Mouse (Mus musculus): ENCODE data around the gene Nlgn3. TPM values are rescaled to one million over a fixed set of nuclear protein-coding genes. Genes with fewer than 3 reads are reported as not detected.
"Not testable (repeated sequence)": the region's sequence is repeated elsewhere in the genome, so short reads cannot be mapped to it uniquely, and the experiment has no call there.

The Nlgn3 gene
- polyA plus RNA-seq, 1 experiment from 2014 or later, result 9.6 TPM

DNA sequence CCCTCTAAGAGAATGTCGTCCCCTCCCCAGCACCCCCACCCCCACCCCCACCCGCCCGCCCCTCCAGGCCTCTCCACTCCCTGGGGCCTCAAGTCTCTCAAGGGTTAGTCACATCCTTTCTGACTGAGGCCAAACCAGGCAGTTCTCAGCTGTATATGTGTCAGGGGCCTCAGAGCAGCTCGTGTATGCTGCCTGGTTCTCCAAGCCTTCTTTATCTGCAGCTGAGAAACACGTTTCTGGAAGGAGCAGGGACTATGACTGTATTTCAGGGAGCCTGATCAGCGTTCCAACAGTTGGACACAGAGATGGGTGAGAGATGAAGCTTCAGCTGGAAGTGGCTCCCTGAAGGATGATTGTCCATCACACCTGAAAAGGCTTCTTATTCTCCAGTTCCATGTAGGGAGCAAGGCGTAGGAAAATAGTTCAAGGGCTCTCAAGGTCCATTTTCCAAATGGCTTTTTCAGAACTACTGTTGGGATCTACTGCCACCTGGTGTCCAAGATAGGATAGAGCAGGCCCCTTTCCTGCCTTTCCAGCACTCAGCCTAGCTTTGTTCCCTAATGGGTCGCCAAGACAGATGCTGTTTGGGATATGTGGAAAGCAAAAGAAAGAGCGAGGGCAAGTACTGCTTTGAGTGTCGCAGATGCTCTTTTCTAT lies 30.5 kb downstream of the Nlgn3 start:
- peak; percentile 85 for TF ChIP-seq CTCF (IDR thresholded peaks at IDR 0.05; ENCODE audit: low read depth)
- no peaks in the 10 kb centered on the region for H3K36me3 ChIP-seq (ENCODE audit: insufficient read depth)
- ATAC-seq (ENCODE audit: insufficient read depth) (no peak), DNase-seq (peak; percentile 88)
- no peaks in the 10 kb centered on the region for H3K27me3 ChIP-seq (ENCODE audit: insufficient read depth, low read length)
- H3K4me3 ChIP-seq (ENCODE audit: low read depth, low read length), result no peak overlapping the region
- 0 out of 2 replicates have a peak overlapping the region, but pooled peaks have one; percentile 8 for H3K4me2 ChIP-seq
- H3K9ac ChIP-seq, result no peak overlapping the region
- H3K27ac ChIP-seq (ENCODE audit: low read depth), result peak overlapping the region; percentile 43; the same call in 1 of the 2 replicates
- no peaks in the 10 kb centered on the region for H3K4me1 ChIP-seq (ENCODE audit: insufficient read depth)
- WGBS, result 13% methylated on average over 10 of the region's 10 CpGs
- H3K9me3 ChIP-seq (ENCODE audit: low read depth, low read length), result no peaks in the 10 kb centered on the region

DNA sequence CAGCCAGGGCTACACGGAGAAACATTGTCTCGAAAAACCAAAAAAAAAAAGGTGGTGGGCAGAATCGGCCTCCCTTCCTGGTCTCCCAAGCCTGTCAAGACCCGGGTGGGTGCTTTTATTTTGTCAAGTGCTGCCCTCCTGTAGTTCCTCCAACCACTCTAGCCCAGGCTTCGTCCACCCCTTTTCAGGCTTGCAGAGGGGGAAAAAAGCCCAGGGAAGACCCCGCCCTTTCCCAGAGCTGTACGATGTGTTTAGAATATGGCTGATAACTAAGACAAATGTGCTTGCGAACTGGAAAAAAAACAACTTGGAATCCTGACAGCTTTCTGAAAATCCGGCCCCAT lies 33.0 kb downstream of the Nlgn3 start:
- no peaks in the 10 kb centered on the region for H3K4me1 ChIP-seq (ENCODE audit: insufficient read depth)
- no peaks in the 10 kb centered on the region for H3K36me3 ChIP-seq (ENCODE audit: insufficient read depth)
- DNase-seq (no peak), ATAC-seq (ENCODE audit: insufficient read depth) (peak; percentile 57)
- H3K4me2 ChIP-seq, result peak overlapping the region; percentile 54
- no peaks in the 10 kb centered on the region for H3K27me3 ChIP-seq (ENCODE audit: insufficient read depth, low read length)
- H3K9me3 ChIP-seq (ENCODE audit: low read depth, low read length), result no peaks in the 10 kb centered on the region
- H3K9ac ChIP-seq, result peak overlapping the region; percentile 32
- peak overlapping the region; percentile 96 for H3K27ac ChIP-seq (ENCODE audit: low read depth)
- TF ChIP-seq CTCF (IDR thresholded peaks at IDR 0.05; ENCODE audit: low read depth), result no peak
- peak overlapping the region; percentile 27 for H3K4me3 ChIP-seq (ENCODE audit: low read depth, low read length)
- WGBS, result 25% methylated on average over 9 of the region's 9 CpGs

DNA sequence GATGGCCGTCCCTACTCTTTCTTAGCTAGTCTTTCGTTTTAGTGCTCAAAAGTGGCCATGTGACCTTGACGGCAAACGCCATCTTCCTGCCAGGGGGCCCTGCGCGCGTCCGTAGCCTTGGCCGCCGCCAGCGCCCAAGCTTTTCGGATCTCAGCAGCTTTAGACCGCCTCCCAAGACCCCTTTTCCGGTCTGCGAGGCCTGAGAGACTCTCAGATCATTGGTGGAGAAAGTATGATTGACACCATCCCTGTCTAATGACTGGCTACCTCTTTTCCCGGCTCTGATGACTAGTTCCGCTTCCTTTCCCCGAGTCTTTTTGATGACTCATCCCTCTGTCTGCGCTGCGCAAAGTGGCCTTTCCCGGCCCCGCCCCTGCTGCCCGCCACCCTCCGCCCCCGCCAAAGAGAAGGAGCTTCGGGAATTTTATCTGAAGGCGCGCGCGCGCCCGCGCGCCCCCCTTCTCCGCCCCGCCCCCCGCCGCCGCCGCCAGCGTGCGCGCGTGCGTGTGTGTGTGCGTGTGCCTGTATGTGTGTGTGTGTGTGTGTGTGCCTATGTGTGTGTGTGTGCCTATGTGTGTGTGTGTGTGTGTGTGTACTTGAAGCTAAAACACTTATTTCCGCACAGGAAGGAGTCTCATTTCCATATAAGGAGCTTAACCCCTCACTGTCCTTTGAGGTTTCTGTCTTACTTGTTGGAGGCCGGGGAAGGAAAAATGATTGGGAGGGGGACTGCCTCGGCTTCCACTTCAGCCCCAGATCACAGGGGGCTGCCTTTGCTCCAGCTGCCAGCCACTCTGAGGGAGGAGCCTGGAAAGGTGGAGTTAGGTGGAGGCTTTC lies 33.6 kb downstream of the Nlgn3 start:
- DNase-seq (peak; percentile 92), ATAC-seq (ENCODE audit: insufficient read depth) (peak; percentile 97)
- Histone ChIP-seq H3K27me3 (ENCODE audit: insufficient read depth, low read length) (no peaks in the 10 kb centered on the region), H3K4me3 (ENCODE audit: low read depth, low read length) (peak overlapping the region; percentile 32), H3K4me2 (peak overlapping the region; percentile 64), H3K4me1 (ENCODE audit: insufficient read depth) (no peaks in the 10 kb centered on the region), H3K9ac (peak overlapping the region; percentile 48), H3K9me3 (ENCODE audit: low read depth, low read length) (no peaks in the 10 kb centered on the region), H3K27ac (ENCODE audit: low read depth) (peak overlapping the region; percentile 96), H3K36me3 (ENCODE audit: insufficient read depth) (no peaks in the 10 kb centered on the region)
- WGBS, result 10% methylated on average over 48 of the region's 49 CpGs
- no peak for TF ChIP-seq CTCF (IDR thresholded peaks at IDR 0.05; ENCODE audit: low read depth)

DNA sequence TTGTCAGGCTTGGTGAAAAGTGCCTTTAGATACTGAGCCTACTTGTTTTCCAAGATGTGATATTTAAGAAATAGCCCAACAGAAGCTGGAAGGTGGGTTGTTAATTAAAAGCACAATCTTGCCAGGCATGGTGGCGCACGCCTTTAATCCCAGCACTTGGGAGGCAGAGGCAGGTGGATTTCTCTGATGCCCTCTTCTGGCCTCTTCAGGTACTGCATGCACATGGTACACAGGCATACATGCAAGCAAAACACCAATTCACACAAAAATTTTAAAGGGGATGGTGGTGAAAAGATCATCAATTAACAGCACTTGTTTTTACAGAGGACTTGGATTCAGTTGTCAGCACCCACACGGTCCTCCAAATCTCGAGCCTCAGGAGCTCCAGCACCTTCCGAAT lies 35.6 kb downstream of the Nlgn3 start:
- DNase-seq (peak; percentile 17), ATAC-seq (ENCODE audit: insufficient read depth) (no peak)
- 83% methylated on average over 5 of the region's 5 CpGs for WGBS
- Histone ChIP-seq H3K27ac (ENCODE audit: low read depth) (no peak overlapping the region), H3K4me1 (ENCODE audit: insufficient read depth) (no peaks in the 10 kb centered on the region), H3K27me3 (ENCODE audit: insufficient read depth, low read length) (no peaks in the 10 kb centered on the region), H3K9ac (no peak overlapping the region), H3K4me3 (ENCODE audit: low read depth, low read length) (no peak overlapping the region), H3K4me2 (no peak overlapping the region), H3K9me3 (ENCODE audit: low read depth, low read length) (no peaks in the 10 kb centered on the region), H3K36me3 (ENCODE audit: insufficient read depth) (no peaks in the 10 kb centered on the region)
- peak; percentile 66 for TF ChIP-seq CTCF (IDR thresholded peaks at IDR 0.05; ENCODE audit: low read depth)

- no peak overlapping the region for H3K9ac ChIP-seq
- H3K36me3 ChIP-seq (ENCODE audit: insufficient read depth), result no peaks in the 10 kb centered on the region
- no peak overlapping the region for H3K4me2 ChIP-seq
- no peaks in the 10 kb centered on the region for H3K27me3 ChIP-seq (ENCODE audit: insufficient read depth, low read length)
- no peak for ATAC-seq (ENCODE audit: insufficient read depth)
- no peak overlapping the region for H3K27ac ChIP-seq (ENCODE audit: low read depth)
- H3K4me1 ChIP-seq (ENCODE audit: insufficient read depth), result no peaks in the 10 kb centered on the region
- H3K4me3 ChIP-seq (ENCODE audit: low read depth, low read length), result no peak overlapping the region
- no peaks in the 10 kb centered on the region for H3K9me3 ChIP-seq (ENCODE audit: low read depth, low read length)
- WGBS, result 39% methylated on average over 4 of the region's 4 CpGs
- no peak for DNase-seq
- TF ChIP-seq CTCF (IDR thresholded peaks at IDR 0.05; ENCODE audit: low read depth), result no peak
Observed at GRCm38 (mm10) chrX:101338666-101339065, 39.7 kb downstream of the Nlgn3 start.

DNA sequence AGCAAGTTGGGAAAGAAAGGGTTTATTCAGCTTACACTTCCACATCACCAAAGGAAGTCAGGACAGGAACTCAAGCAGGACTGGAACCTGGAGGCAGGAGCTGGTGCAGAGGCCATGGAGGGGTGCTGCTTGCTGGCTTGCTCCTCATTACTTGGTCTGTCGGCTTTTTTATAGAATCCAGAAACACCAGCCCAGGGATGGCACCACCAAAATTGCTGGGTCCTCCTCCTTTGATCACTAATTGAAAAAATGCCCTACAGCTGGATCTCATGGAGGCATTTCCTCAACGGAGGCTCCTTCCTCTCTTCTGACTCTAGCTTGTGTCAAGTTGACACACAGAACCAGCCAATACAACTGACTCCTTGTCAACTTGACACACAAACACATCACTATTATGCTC lies 43.9 kb downstream of the Nlgn3 start:
- not testable (repeated sequence) for H3K4me3 ChIP-seq (ENCODE audit: low read depth, low read length); H3K9me3 ChIP-seq (ENCODE audit: low read depth, low read length); H3K27ac ChIP-seq (ENCODE audit: low read depth); H3K36me3 ChIP-seq (ENCODE audit: insufficient read depth); H3K9ac ChIP-seq; H3K4me2 ChIP-seq; ATAC-seq (ENCODE audit: insufficient read depth); H3K27me3 ChIP-seq (ENCODE audit: insufficient read depth, low read length); DNase-seq; H3K4me1 ChIP-seq (ENCODE audit: insufficient read depth)
- WGBS, result 60% methylated on average over 2 of the region's 2 CpGs

GRCm38 (mm10) chrX:101345456-101345855 lies 46.5 kb downstream of the Nlgn3 start:
- no peak overlapping the region for H3K4me3 ChIP-seq (ENCODE audit: low read depth, low read length)
- no peaks in the 10 kb centered on the region for H3K27me3 ChIP-seq (ENCODE audit: insufficient read depth, low read length)
- DNase-seq (no peak), ATAC-seq (ENCODE audit: insufficient read depth) (no peak)
- no peak overlapping the region for H3K27ac ChIP-seq (ENCODE audit: low read depth)
- H3K4me1 ChIP-seq (ENCODE audit: insufficient read depth), result no peaks in the 10 kb centered on the region
- H3K36me3 ChIP-seq (ENCODE audit: insufficient read depth), result no peaks in the 10 kb centered on the region
- no peaks in the 10 kb centered on the region for H3K9me3 ChIP-seq (ENCODE audit: low read depth, low read length)
- no peak overlapping the region for H3K4me2 ChIP-seq
- H3K9ac ChIP-seq, result no peak overlapping the region
- no peak for TF ChIP-seq CTCF (IDR thresholded peaks at IDR 0.05; ENCODE audit: low read depth)
- 79% methylated on average over 2 of the region's 2 CpGs for WGBS
